Comparison of ENCODE assay signal across 8 mouse cellular contexts in the genomic region with DNA sequence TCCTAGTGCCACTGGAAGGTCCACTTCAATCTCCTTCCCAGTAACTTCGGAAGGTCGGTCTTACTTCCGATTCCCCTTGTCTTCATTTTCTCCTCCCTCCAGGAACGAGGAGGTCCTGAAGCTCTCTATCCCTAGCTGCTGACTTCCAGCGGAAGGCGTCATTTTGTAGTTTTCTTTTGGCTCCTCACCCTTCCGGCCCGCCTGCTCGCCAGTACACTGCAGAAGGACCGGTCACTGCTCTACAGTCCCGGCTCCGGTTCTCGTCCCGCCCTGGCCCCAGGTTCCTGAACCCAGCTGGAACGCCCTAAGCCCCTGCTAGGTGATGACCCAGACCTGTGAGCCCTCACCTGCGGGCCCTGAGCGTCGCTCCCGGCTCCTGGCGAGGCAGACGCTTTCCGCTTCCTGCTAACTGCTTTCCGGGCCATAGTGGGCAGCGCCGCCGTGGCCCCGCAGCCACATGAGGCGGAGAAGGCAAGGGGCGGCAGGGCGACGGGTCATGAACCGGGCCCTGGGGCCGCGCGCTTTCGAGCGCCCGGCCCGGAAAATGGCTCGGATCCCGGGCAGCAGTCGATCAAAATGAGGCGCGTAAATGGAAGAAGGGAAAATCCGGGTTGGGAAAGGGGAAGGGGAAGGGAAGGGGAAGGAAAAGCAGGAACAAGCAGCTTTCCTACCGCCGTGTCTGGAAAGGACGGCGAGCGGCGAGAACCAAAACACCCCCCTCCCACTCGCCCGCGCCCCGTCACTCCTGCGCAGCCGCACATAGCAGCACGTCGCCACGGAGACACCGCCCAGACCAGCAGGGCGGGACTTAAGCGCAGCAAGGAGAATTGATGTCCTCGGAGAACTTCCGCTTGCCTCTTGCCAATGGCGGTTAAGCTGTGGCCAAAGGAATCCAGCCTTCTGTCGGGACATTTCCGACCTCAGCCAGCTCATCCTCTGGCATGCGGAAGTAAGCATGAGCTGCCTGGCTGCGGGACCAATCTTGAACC. TPM values are rescaled to one million over a fixed set of nuclear protein-coding genes. Genes with fewer than 3 reads are reported as not detected.
DNase-seq lines count a peak whose midpoint lies in the region; ATAC-seq lines count a peak whose summit lies in the region.

A gene (minus strand): TSS at position 749 of the 989 bp plus-strand sequence.

- peak; percentile 97 for ATAC-seq in hindbrain, embryonic 11.5 days (ENCODE audit: low FRiP score)

- peak within 1 kb of the TSS; percentile 95 for H3K9ac ChIP-seq in hindbrain, embryonic 11.5 days (ENCODE audit: low read depth, low read length)

- H3K27ac ChIP-seq in hindbrain, embryonic 11.5 days (ENCODE audit: low read depth, low read length), result peak within 1 kb of the TSS; percentile 90

- DNase-seq in Muller cell, postnatal 12 days (ENCODE audit: inconsistent ontology term), result peak; percentile 98
- DNase-seq in cerebellum, adult 9-11 months, result peak; percentile 97
- DNase-seq in frontal cortex, adult 2 months (ENCODE audit: extremely low spot score in 1 of 2, low spot score in 1 of 2), result peak; percentile 92 to 97
- peak; percentile 95 for DNase-seq in hindbrain, embryonic 11.5 days (ENCODE audit: low spot score)
- DNase-seq in layer of hippocampus, postnatal 10 days (ENCODE audit: low spot score in 2 of 2), result peak; percentile 95
- DNase-seq in lung, postnatal 10 days, result peak; percentile 98
- peak; percentile 95 for DNase-seq in ovary, postnatal 36 days (ENCODE audit: low spot score)
- peak; percentile 93 for DNase-seq in thymus, postnatal 25 days

- WGBS in hindbrain, embryonic 11.5 days, result under 1% methylated on average over 69 of the region's 70 CpGs

- H3K4me3 ChIP-seq in hindbrain, embryonic 11.5 days (ENCODE audit: low read depth, low read length), result peak within 1 kb of the TSS; percentile 97

- H3K27me3 ChIP-seq in hindbrain, embryonic 11.5 days (ENCODE audit: control insufficient read depth, insufficient read depth, low read length), result no peaks in the 10 kb centered on the region

- H3K4me1 ChIP-seq in hindbrain, embryonic 11.5 days (replicated peaks; ENCODE audit: control insufficient read depth, insufficient read depth, low read length), result peaks cover 4% of the 10 kb centered on the region; the same call in 1 of the 2 replicates

- no peaks in the 10 kb centered on the region for H3K9me3 ChIP-seq in hindbrain, embryonic 11.5 days (ENCODE audit: control insufficient read depth, low read length)

- peak within 1 kb of the TSS; percentile 76 for H3K4me2 ChIP-seq in hindbrain, embryonic 11.5 days (replicated peaks; ENCODE audit: low read depth, low read length)

- peaks cover 4% of the 10 kb centered on the region; the same call in 1 of the 2 replicates for H3K36me3 ChIP-seq in hindbrain, embryonic 11.5 days (ENCODE audit: control insufficient read depth, insufficient read depth, low read length)

RNA-seq across cellular contexts. Expression of the gene that starts here (rescaled TPM):
- 33.5 and 35.4 TPM in 2 replicates for polyA plus RNA-seq in frontal cortex, adult 2 months (2012; rRNA removed)
- polyA plus RNA-seq in hindbrain, embryonic 11.5 days (2014; fragmentation: Nextera tagmentation; extraction: Ambion mirVana), result 40.3 and 55.4 TPM in 2 replicates
- 10 to 100 TPM; 51.4 to 53.2 TPM for total RNA-seq in layer of hippocampus, postnatal 10 days (2021)

Comparison
In these comparisons a context has a peak if more than half of its experiments do, and no peak if none do; other contexts are left out.
1. Peak in every context shown above with its lines: DNase-seq, ATAC-seq, H3K4me3 ChIP-seq and H3K27ac ChIP-seq.